Mouse (Mus musculus) monocyte, adult 59 days (primary cell): ENCODE data around the gene Vrk1. TPM values are rescaled to one million over a fixed set of nuclear protein-coding genes. Genes with fewer than 3 reads are reported as not detected.

Experiments used
- total RNA-seq, 2 experiments: library from RNA; stranded (reverse); gene quantifications; one replicate each; pipeline ENCODE4 v1.2.4; 2023

Vrk1 gene
- total RNA-seq, result 10 to 100 TPM; 62.1 to 65.1 TPM

GRCm38 (mm10) chr12:106010065-106010915, at the start of gene Vrk1:
Gene Vrk1, plus strand, starts transcription at chr12:106010228.

Other genes with a start within 250 kb of the Vrk1 start
- gene Papola, start 225.5 kb upstream of the Vrk1 start, total RNA-seq, result 100 to 1,000 TPM; 160 to 183 TPM